Mouse (Mus musculus): ENCODE measurements at regions not wholly inside any gene's neighbourhood (a gene's known extent, or its start where the extent isn't known, plus 50 kb on each side); places are given as distances from the start of the nearest gene placed in this dataset.

- TF ChIP-seq CTCF (IDR thresholded peaks at IDR 0.05; ENCODE audit: low read depth, low read length) = no peak
- TF ChIP-seq EP300 (IDR thresholded peaks at IDR 0.05; ENCODE audit: insufficient read depth, low read depth, low read length) = no peak
Measured at GRCm38 (mm10) chr14:76617447-76617846, 60.8 kb upstream of the Serp2 start.

Data from ES-Bruce4 (cell line).